Mouse (Mus musculus): Measurements from ENCODE around the gene Pdcl. TPM values are rescaled to one million over a fixed set of nuclear protein-coding genes. Genes with fewer than 3 reads are reported as not detected.

Pdcl gene
- total RNA-seq (2021) = 10 to 100 TPM; 12.9 to 13.3 TPM
- long read RNA-seq, experiment 1, transcript Pdcl-201 (4 exons, 2,858 nt) = major isoform, 6 of 6 reads
- long read RNA-seq, experiment 1, partial matches to known transcripts = 0 of 6 reads
- long read RNA-seq, experiment 1, other reads (novel, unspliced or antisense) = 0 of 6 reads
- long read RNA-seq, experiment 2, partial matches to known transcripts = 0 of 7 reads
- long read RNA-seq, experiment 2, other reads (novel, unspliced or antisense) = 2 of 7 reads

GRCm38 (mm10) chr2:37358633-37359540 lies at the start of gene Pdcl:
Gene Pdcl (minus strand): TSS chr2:37359332.
- intact Hi-C loops (cut with DNase I) = no loop called here
- peak; percentile 82 to 84 for DNase-seq

- intact Hi-C loops (cut with DNase I) = no loop called here
- DNase-seq = no peak
These were observed 36.4 kb upstream of the Pdcl start for GRCm38 (mm10) chr2:37395539-37395938.

- intact Hi-C loops (cut with DNase I) = loop anchor here (10.0 kb wide), 1 partner anchor 392 kb away; the partner anchor contains the start of gene Crb2
These were observed 23.8 kb upstream of the Pdcl start for GRCm38 (mm10) chr2:37382921-37383320.

GRCm38 (mm10) chr2:37380189-37380588 lies 21.1 kb upstream of the Pdcl start:
- intact Hi-C loops (cut with DNase I) = loop anchor here (2.0 to 10.0 kb wide), 2 partner anchors 105 to 395 kb away; partner anchors contain the start of gene Crb2
- DNase-seq = peak in 1 of 2 experiments; percentile 14

More at GRCm38 (mm10) chr2:37382921-37383320, 23.8 kb upstream of the Pdcl start:
- no peak for DNase-seq

- intact Hi-C loops (cut with DNase I) = no loop called here
- DNase-seq = no peak
These were observed 16.9 kb upstream of the Pdcl start for GRCm38 (mm10) chr2:37376018-37376417.

- no peak for DNase-seq
- intact Hi-C loops (cut with DNase I) = no loop called here
These were observed 11.5 kb upstream of the Pdcl start for GRCm38 (mm10) chr2:37370651-37371050.

GRCm38 (mm10) chr2:37359908-37360307 lies 776 bp upstream of the Pdcl start:
- intact Hi-C loops (cut with DNase I) = no loop called here
- no peak for DNase-seq

GRCm38 (mm10) chr2:37355571-37355970 lies 3.6 kb downstream of the Pdcl start:
- intact Hi-C loops (cut with DNase I) = no loop called here
- DNase-seq = no peak

- DNase-seq = no peak
- intact Hi-C loops (cut with DNase I) = no loop called here
These were observed 7.5 kb downstream of the Pdcl start for GRCm38 (mm10) chr2:37351671-37352070.

GRCm38 (mm10) chr2:37338497-37339187 lies 20.5 kb downstream of the Pdcl start:
- intact Hi-C loops (cut with DNase I) = no loop called here
- DNase-seq = peak in 1 of 2 experiments; percentile 11

- intact Hi-C loops (cut with DNase I) = no loop called here
- DNase-seq = no peak
These were observed 25.8 kb downstream of the Pdcl start for GRCm38 (mm10) chr2:37333321-37333720.

GRCm38 (mm10) chr2:37326215-37326614 lies 32.9 kb downstream of the Pdcl start, which contains the start of gene Olfr368:
Gene Olfr368 (plus strand): TSS chr2:37326515.
- intact Hi-C loops (cut with DNase I) = no loop called here
- DNase-seq = no peak

Other genes with a start within 250 kb of the Pdcl start
- gene Olfr362, start 241.4 kb downstream of the Pdcl start, total RNA-seq (2021) = not detected
- not detected for gene Olfr364-ps1, start 220.0 kb downstream of the Pdcl start, total RNA-seq (2021)
- not detected for gene Olfr365, start 171.1 kb downstream of the Pdcl start, total RNA-seq (2021)
- not detected for gene Olfr366, start 147.8 kb downstream of the Pdcl start, total RNA-seq (2021)
- gene Olfr368, start 32.8 kb downstream of the Pdcl start, total RNA-seq (2021) = not detected
- 10 to 100 TPM; 39.3 to 41.5 TPM for gene Rc3h2, start 63.6 kb upstream of the Pdcl start, total RNA-seq (2021)
- gene Zbtb26, start 83.8 kb upstream of the Pdcl start, total RNA-seq (2021) = 1 to 10 TPM; 2.9 to 3.8 TPM
- gene Zbtb6, start 83.8 kb upstream of the Pdcl start, total RNA-seq (2021) = 1 to 10 TPM; 2.5 to 3.0 TPM
- 10 to 100 TPM; 29.5 to 34.3 TPM for gene Rabgap1, start 83.9 kb upstream of the Pdcl start, total RNA-seq (2021)
- under 1 TPM; 0.64 to 0.89 TPM for gene Gpr21, start 157.0 kb upstream of the Pdcl start, total RNA-seq (2021)